ENCODE assay signal across 27 mouse cellular contexts in genomic region chr17:87724727-87725126, GRCm38 (mm10).
"Had no signal": no experiment of that assay in that cellular context is flagged by ENCODE, and none has a peak within 500 bp of the region (broad histone marks: within the 10 kb centered on the region; RNA-seq: fewer than 3 reads in every experiment).

No protein-coding gene starts in this region.

- H3K4me1 ChIP-seq: limb, embryonic 10.5 days; limb, embryonic 12.5 days; limb, embryonic 13.5 days; limb, embryonic 15.5 days; liver, embryonic 12.5 days; liver, embryonic 13.5 days; liver, embryonic 15.5 days; lung, embryonic 15.5 days; megakaryocyte, embryonic 14.5 days; midbrain, embryonic 10.5 days; midbrain, embryonic 12.5 days; midbrain, embryonic 13.5 days; midbrain, embryonic 15.5 days had no signal

- H3K27ac ChIP-seq: limb, embryonic 10.5 days; limb, embryonic 12.5 days; limb, embryonic 13.5 days; limb, embryonic 15.5 days; liver, embryonic 12.5 days; liver, embryonic 13.5 days; liver, embryonic 14.5 days; liver, embryonic 15.5 days; lung, embryonic 15.5 days; macrophage; midbrain, embryonic 10.5 days; midbrain, embryonic 12.5 days; midbrain, embryonic 13.5 days; midbrain, embryonic 15.5 days had no signal

- H3K9ac ChIP-seq: limb, embryonic 12.5 days; limb, embryonic 13.5 days; limb, embryonic 15.5 days; liver, embryonic 12.5 days; liver, embryonic 13.5 days; liver, embryonic 14.5 days; liver, embryonic 15.5 days; liver, postnatal 0 days; lung, embryonic 14.5 days; lung, embryonic 15.5 days; midbrain, embryonic 12.5 days; midbrain, embryonic 13.5 days; midbrain, embryonic 15.5 days had no signal

- H3K4me3 ChIP-seq: limb, embryonic 10.5 days; limb, embryonic 12.5 days; limb, embryonic 13.5 days; limb, embryonic 15.5 days; liver, embryonic 12.5 days; liver, embryonic 13.5 days; liver, embryonic 15.5 days; lung, embryonic 15.5 days; megakaryocyte, embryonic 14.5 days; midbrain, embryonic 10.5 days; midbrain, embryonic 12.5 days; midbrain, embryonic 13.5 days; midbrain, embryonic 15.5 days; myocyte had no signal

- DNase-seq: left cerebral cortex, postnatal 4 days; liver; liver, embryonic 13.5 days; liver, postnatal 0 days; lung, adult 18-20 months; lung, adult 2 months; lung, embryonic 14.5 days; lung, postnatal 10 days; lung, postnatal 14 days; lung, postnatal 36 days; lung, postnatal 4 days; midbrain, embryonic 14.5 days had no signal

- H3K9me3 ChIP-seq: limb, embryonic 10.5 days; limb, embryonic 15.5 days; liver, embryonic 12.5 days; liver, embryonic 13.5 days; liver, embryonic 15.5 days; lung, embryonic 15.5 days; midbrain, embryonic 13.5 days; midbrain, embryonic 15.5 days had no signal
